Mouse (Mus musculus): ENCODE data around the gene Krtap7-1.

- TF ChIP-seq CTCF (IDR thresholded peaks at IDR 0.05; ENCODE audit: low read depth) (no peak), EP300 (IDR thresholded peaks at IDR 0.05; ENCODE audit: low read depth) (no peak)
These were observed 20.3 kb downstream of the Krtap7-1 start, which contains the start of gene Krtap8-1 for GRCm38 (mm10) chr16:89487852-89488251.

Measured in liver, embryonic 14.5 days (tissue).